Mouse (Mus musculus): Measurements from ENCODE around the gene Qrich1. TPM values are rescaled to one million over a fixed set of nuclear protein-coding genes. Genes with fewer than 3 reads are reported as not detected.

Qrich1 gene
- total RNA-seq, 2 experiments from 2014 or later = 136 to 141 TPM

Small RNAs within 50 kb of the gene (microRNA-seq; reads per million reads assigned to microRNA genes)
- 0 reads per million in 2 experiments for gene Gm24083
- gene Mir191 = 0 reads per million in 2 experiments
- gene Mir425 = 930 to 996 reads per million in 2 experiments

Other genes with a start within 250 kb of the Qrich1 start
- 100 to 1,000 TPM; 113 to 121 TPM for gene Nicn1, start 226.4 kb upstream of the Qrich1 start, total RNA-seq (2021)
- 10 to 100 TPM; 31.1 to 35.0 TPM for gene Amt, start 220.0 kb upstream of the Qrich1 start, total RNA-seq (2021)
- gene Rhoa, start 210.7 kb upstream of the Qrich1 start, total RNA-seq (2021) = 100 to 1,000 TPM; 165 to 175 TPM
- 10 to 100 TPM; 33.2 to 34.6 TPM for gene Tcta, start 210.6 kb upstream of the Qrich1 start, total RNA-seq (2021)
- gene Gpx1, start 177.9 kb upstream of the Qrich1 start, total RNA-seq (2021) = 100 to 1,000 TPM; 104 to 106 TPM
- 100 to 1,000 TPM; 117 TPM for gene Usp4, start 169.0 kb upstream of the Qrich1 start, total RNA-seq (2021)
- gene 1700102P08Rik, start 124.0 kb upstream of the Qrich1 start, total RNA-seq (2021) = 1 to 10 TPM; 2.4 to 3.0 TPM
- under 1 TPM; 0.32 TPM for gene Ccdc36, start 88.3 kb upstream of the Qrich1 start, total RNA-seq (2021)
- gene BC048562, start 80.3 kb upstream of the Qrich1 start, total RNA-seq (2021) = not detected
- gene Ccdc71, start 56.3 kb upstream of the Qrich1 start, total RNA-seq (2021) = 10 to 100 TPM; 40.3 to 42.2 TPM
- gene Klhdc8b, start 55.2 kb upstream of the Qrich1 start, total RNA-seq (2021) = 10 to 100 TPM; 30.3 to 36.7 TPM
- 10 to 100 TPM; 30.6 to 31.9 TPM for gene Lamb2, start 37.1 kb upstream of the Qrich1 start, total RNA-seq (2021)
- 100 to 1,000 TPM; 143 to 147 TPM for gene Usp19, start 26.2 kb upstream of the Qrich1 start, total RNA-seq (2021)
- 10 to 100 TPM; 75.3 to 84.4 TPM for gene Qars, start 9.1 kb upstream of the Qrich1 start, total RNA-seq (2021)
- gene Impdh2, start 43.5 kb downstream of the Qrich1 start, total RNA-seq (2021) = 10 to 100 TPM; 55.3 to 55.4 TPM
- 10 to 100 TPM; 53.1 to 58.2 TPM for gene Ndufaf3, start 50.6 kb downstream of the Qrich1 start, total RNA-seq (2021)
- 10 to 100 TPM; 83.8 to 85.2 TPM for gene Dalrd3, start 53.1 kb downstream of the Qrich1 start, total RNA-seq (2021)
- gene Wdr6, start 61.9 kb downstream of the Qrich1 start, total RNA-seq (2021) = 100 to 1,000 TPM; 112 to 126 TPM
- 10 to 100 TPM; 77.2 to 82.9 TPM for gene P4htm, start 80.9 kb downstream of the Qrich1 start, total RNA-seq (2021)
- gene Arih2, start 132.6 kb downstream of the Qrich1 start, total RNA-seq (2021) = 10 to 100 TPM; 48.3 to 50.9 TPM
- 10 to 100 TPM; 12.6 to 14.4 TPM for gene Slc25a20, start 145.3 kb downstream of the Qrich1 start, total RNA-seq (2021)
- 10 to 100 TPM; 45.5 to 49.1 TPM for gene Prkar2a, start 172.5 kb downstream of the Qrich1 start, total RNA-seq (2021)